Mouse (Mus musculus) myocyte (in vitro differentiated cells): ENCODE data around the gene Zdhhc17. TPM values are rescaled to one million over a fixed set of nuclear protein-coding genes. Genes with fewer than 3 reads are reported as not detected.
A peak's percentile ranks its signal among the peaks of the same experiment; 100 is the strongest.

Experiments used
- H3K27me3 ChIP-seq: one replicate; pipeline ENCODE4 v1.6.1; 2011; ENCODE audit not compliant: control insufficient read depth, insufficient read depth, insufficient read length
- H3K36me3 ChIP-seq: one replicate; pipeline ENCODE4 v1.6.1; 2011; ENCODE audit not compliant: control insufficient read depth, insufficient read depth
- H3K4me2 ChIP-seq: one replicate; pipeline ENCODE4 v1.6.1; 2011; ENCODE audit warnings: low read depth, control low read depth
- H3K4me3 ChIP-seq: one replicate; pipeline ENCODE4 v1.5.1; 2011; ENCODE audit warnings: mild to moderate bottlenecking, control low read depth, moderate library complexity
- H3K79me2 ChIP-seq: one replicate; pipeline ENCODE4 v1.6.1; 2011; ENCODE audit not compliant: control insufficient read depth, insufficient read depth
- H3ac ChIP-seq: one replicate; pipeline ENCODE4 v1.6.1; 2011; ENCODE audit not compliant: control insufficient read depth, insufficient read length
- CEBPB ChIP-seq: IDR thresholded peaks from 2 replicates; pipeline ENCODE4 v1.6.1; 2011; ENCODE audit warnings: mild to moderate bottlenecking, moderate library complexity; ENCODE audit not compliant: poor library complexity, insufficient read depth, severe bottlenecking
- E2F4 ChIP-seq: IDR thresholded peaks from one replicate; pipeline ENCODE4 v1.6.1; 2011; ENCODE audit warnings: mild to moderate bottlenecking, control low read depth, moderate library complexity; ENCODE audit not compliant: insufficient read depth
- MAX ChIP-seq: IDR thresholded peaks from one replicate; pipeline ENCODE4 v1.6.1; 2011; ENCODE audit warnings: low read depth, mild to moderate bottlenecking, control low read depth
- MYOD1 ChIP-seq, 3 experiments: IDR thresholded peaks; one replicate each; pipeline ENCODE4 v1.6.1; 2011; ENCODE audit warnings: control low read depth in 2 of 3, low read depth in 2 of 3, mild to moderate bottlenecking in 2 of 3, moderate library complexity in 1 of 3; ENCODE audit not compliant: insufficient read length in 2 of 3, control insufficient read depth in 1 of 3
- MYOG ChIP-seq, 3 experiments: IDR thresholded peaks; one replicate each; pipeline ENCODE4 v1.6.1; 2011; ENCODE audit warnings: control low read depth in 2 of 3, low read depth in 2 of 3, mild to moderate bottlenecking in 2 of 3; ENCODE audit not compliant: insufficient read length in 2 of 3, control insufficient read depth in 1 of 3, insufficient read depth in 1 of 3
- POLR2A ChIP-seq: IDR thresholded peaks from one replicate; pipeline ENCODE4 v1.6.1; 2011; ENCODE audit warnings: low read depth, mild to moderate bottlenecking, control low read depth, moderate library complexity; ENCODE audit not compliant: insufficient read length
- POLR2AphosphoS2 ChIP-seq: IDR thresholded peaks from one replicate; pipeline ENCODE4 v1.6.1; 2011; ENCODE audit warnings: low read depth, control low read depth; ENCODE audit not compliant: insufficient read length
- REST ChIP-seq: IDR thresholded peaks from one replicate; pipeline ENCODE4 v1.6.1; 2011; ENCODE audit warnings: mild to moderate bottlenecking, control low read depth, moderate library complexity; ENCODE audit not compliant: insufficient read depth, insufficient read length
- SRF ChIP-seq: IDR thresholded peaks from one replicate; pipeline ENCODE4 v1.6.1; 2011; ENCODE audit warnings: low read depth; ENCODE audit not compliant: control insufficient read depth, insufficient read length
- TCF12 ChIP-seq: IDR thresholded peaks from one replicate; pipeline ENCODE4 v1.6.1; 2011; ENCODE audit warnings: mild to moderate bottlenecking, control low read depth; ENCODE audit not compliant: poor library complexity, insufficient read depth, severe bottlenecking
- TCF3 ChIP-seq: IDR thresholded peaks from one replicate; pipeline ENCODE4 v1.6.1; 2011; ENCODE audit warnings: low read depth, control low read depth; ENCODE audit not compliant: insufficient read length
- USF1 ChIP-seq: IDR thresholded peaks from one replicate; pipeline ENCODE4 v1.6.1; 2011; ENCODE audit warnings: low read depth, mild to moderate bottlenecking, control low read depth, moderate library complexity
- polyA plus RNA-seq: library from polyadenylated mRNA; unstranded; fragments of >200 nt; fragmentation: generic; extraction: Trizol; gene quantifications from one replicate; pipeline ENCODE4 v1.2.1, GENCODE M21; 2012; ENCODE audit warnings: missing spikeins

Zdhhc17 gene
- polyA plus RNA-seq, 1 experiment, result 6.6 TPM

DNA sequence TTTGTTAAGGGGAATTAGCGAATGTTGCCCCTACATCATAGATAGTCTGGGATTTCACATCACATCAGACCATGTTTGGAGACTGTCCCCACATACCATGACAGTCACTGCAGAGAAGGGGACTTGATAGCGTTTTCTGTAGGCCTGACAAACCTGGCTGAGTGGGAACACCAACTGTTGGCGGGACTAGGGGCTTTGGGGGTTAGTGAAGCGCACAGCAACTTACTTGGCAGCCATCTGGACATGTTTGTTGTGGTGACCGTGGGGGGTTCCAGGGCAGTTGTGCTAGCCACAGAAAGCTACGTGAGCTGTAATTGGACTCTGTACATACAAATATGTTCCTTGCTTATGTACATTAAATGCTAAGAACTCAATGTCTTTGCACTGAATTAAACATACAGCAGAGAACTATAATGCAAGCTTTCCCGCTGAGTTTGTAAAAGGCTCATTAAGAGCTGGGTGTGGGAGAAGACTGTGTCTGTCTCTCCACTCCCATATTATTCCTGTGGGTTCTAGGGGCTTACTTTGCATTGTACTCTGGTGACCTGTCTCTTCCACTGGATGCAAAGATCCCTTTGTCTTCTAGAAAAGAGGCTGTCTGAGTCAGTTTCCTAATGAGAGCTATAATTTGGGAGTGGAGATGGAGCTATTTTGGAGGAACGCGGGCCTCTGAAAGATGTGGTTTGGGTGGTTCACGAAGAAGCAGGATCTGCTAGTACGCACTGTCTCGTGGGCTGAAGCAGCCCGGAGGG lies 78.6 kb downstream of the Zdhhc17 start:
- Histone ChIP-seq H3K4me3 (peak overlapping the region; percentile 18), H3K36me3 (peaks cover 10% of the 10 kb centered on the region), H3K27me3 (no peaks in the 10 kb centered on the region), H3K4me2 (peak overlapping the region; percentile 79), H3ac (no peak overlapping the region), H3K79me2 (peaks cover 61% of the 10 kb centered on the region)
- TF ChIP-seq MYOD1 (IDR thresholded peaks at IDR 0.05; ENCODE audit: control insufficient read depth in 1 of 3, insufficient read length in 2 of 3, low read depth in 2 of 3) (peak in 1 of 3 experiments; percentile 30), REST (no peak), USF1 (no peak), TCF12 (no peak), POLR2AphosphoS2 (no peak), CEBPB (no peak)

DNA sequence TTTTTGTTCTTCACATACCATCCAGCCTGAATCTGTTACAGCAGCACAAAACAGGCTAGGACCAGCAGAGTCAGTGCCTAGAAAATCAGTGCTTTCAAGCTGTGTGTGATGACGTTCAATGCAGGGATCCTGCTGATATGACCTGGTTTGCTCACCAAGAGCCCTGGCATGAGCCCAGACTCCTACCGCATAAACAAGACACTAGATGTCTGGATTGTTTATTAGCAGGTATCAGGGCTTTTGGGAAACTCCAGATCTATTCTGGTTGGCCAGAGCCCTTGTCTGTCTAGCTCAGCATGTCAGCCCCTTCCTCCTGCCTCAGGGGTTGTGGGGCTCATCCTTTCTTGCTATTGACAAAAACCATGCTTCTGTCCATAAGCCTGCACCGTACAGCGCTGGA lies 80.2 kb downstream of the Zdhhc17 start:
- Histone ChIP-seq H3K36me3 (no peaks in the 10 kb centered on the region), H3ac (no peak overlapping the region), H3K79me2 (peaks cover 76% of the 10 kb centered on the region), H3K27me3 (no peaks in the 10 kb centered on the region), H3K4me2 (no peak overlapping the region), H3K4me3 (no peak overlapping the region)
- TF ChIP-seq USF1, result no peak
- no peak for TF ChIP-seq MYOG (IDR thresholded peaks at IDR 0.05; ENCODE audit: control insufficient read depth in 1 of 3, insufficient read depth in 1 of 3, insufficient read length in 2 of 3, low read depth in 2 of 3)

DNA sequence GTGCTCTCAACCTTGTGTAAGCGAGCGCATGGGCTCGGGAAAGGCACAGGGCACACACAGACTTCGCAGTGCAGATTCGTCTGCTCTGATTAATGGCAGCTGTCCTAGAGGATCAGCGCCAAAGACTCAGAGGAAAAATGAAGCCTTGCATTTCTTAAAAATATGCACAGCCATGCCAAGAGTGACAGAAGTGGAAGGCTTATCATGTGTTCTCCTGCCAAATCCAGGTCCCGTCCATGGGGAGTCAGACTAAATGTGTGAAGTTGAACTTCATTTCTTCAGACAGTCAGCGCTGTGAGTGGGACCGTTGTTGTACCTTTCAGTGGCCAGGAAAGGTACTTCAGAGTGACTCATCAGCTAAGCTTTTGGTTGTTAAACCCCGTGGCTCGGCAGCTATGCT lies 82.4 kb downstream of the Zdhhc17 start:
- no peak for TF ChIP-seq E2F4
- no peak for TF ChIP-seq POLR2A
- TF ChIP-seq POLR2AphosphoS2, result no peak
- peak in 2 of 3 experiments; percentile 61 for TF ChIP-seq MYOD1 (IDR thresholded peaks at IDR 0.05; ENCODE audit: control insufficient read depth in 1 of 3, insufficient read length in 2 of 3, low read depth in 2 of 3)
- TF ChIP-seq MYOG (IDR thresholded peaks at IDR 0.05; ENCODE audit: control insufficient read depth in 1 of 3, insufficient read depth in 1 of 3, insufficient read length in 2 of 3, low read depth in 2 of 3), result no peak
- no peak for TF ChIP-seq MAX
- no peak for TF ChIP-seq SRF
- Histone ChIP-seq H3K36me3 (no peaks in the 10 kb centered on the region), H3K4me3 (no peak overlapping the region), H3K79me2 (peaks cover 89% of the 10 kb centered on the region), H3ac (no peak overlapping the region), H3K4me2 (peak overlapping the region; percentile 69), H3K27me3 (no peaks in the 10 kb centered on the region)

DNA sequence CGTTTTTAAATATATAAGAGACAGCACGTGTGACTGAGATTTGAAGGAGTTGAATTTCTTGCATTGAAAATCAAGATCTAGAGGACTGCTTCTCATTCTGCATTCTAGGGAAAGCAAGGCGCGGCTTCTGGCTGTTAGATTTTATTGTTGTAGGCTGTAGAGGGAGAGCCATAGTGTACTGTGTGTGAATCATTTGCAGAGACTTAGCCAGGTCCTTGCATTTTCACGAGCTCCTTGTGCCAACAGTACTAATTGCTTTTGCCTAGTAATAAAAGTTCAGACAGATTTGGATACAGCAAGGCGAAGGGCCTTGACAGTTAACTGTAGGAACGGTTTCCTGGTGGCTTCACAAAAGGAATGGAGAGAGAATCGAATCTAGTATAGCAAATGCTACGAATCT lies 87.3 kb downstream of the Zdhhc17 start:
- peak overlapping the region; percentile 71 for H3K4me2 ChIP-seq
- H3K36me3 ChIP-seq, result no peaks in the 10 kb centered on the region
- no peaks in the 10 kb centered on the region for H3K27me3 ChIP-seq
- H3K79me2 ChIP-seq, result peaks cover 75% of the 10 kb centered on the region
- no peak overlapping the region for H3ac ChIP-seq
- H3K4me3 ChIP-seq, result peak overlapping the region; percentile 90
- no peak for TF ChIP-seq MYOD1 (IDR thresholded peaks at IDR 0.05; ENCODE audit: control insufficient read depth in 1 of 3, insufficient read length in 2 of 3, low read depth in 2 of 3)
- no peak for TF ChIP-seq TCF3
- no peak for TF ChIP-seq CEBPB
- TF ChIP-seq MAX, result no peak
- TF ChIP-seq POLR2A, result no peak
- no peak for TF ChIP-seq SRF
- no peak for TF ChIP-seq POLR2AphosphoS2
- TF ChIP-seq MYOG (IDR thresholded peaks at IDR 0.05; ENCODE audit: control insufficient read depth in 1 of 3, insufficient read depth in 1 of 3, insufficient read length in 2 of 3, low read depth in 2 of 3), result no peak

DNA sequence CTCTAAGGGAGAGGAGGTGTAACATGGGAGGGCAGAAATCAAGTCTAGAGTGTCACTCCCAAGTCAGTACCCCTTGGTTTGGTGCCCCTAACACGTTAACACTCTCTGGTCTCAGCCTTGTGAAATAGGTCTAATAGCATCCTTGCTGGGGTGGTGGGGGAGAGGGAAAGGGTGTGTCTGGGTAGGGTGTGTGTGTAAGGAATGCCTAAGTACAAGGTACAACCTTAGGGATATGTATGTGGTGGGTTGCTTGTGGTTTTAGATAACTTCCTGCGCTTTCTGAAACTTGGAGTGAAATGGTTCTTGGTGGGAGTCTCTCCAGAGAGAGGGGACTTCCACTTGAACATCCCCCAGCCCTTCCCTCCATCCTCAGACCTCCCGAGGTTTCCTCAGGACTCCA lies 88.0 kb downstream of the Zdhhc17 start:
- Histone ChIP-seq H3ac (no peak overlapping the region), H3K79me2 (peaks cover 68% of the 10 kb centered on the region), H3K27me3 (no peaks in the 10 kb centered on the region), H3K36me3 (no peaks in the 10 kb centered on the region), H3K4me2 (peak overlapping the region; percentile 71), H3K4me3 (peak overlapping the region; percentile 90)
- no peak for TF ChIP-seq E2F4
- no peak for TF ChIP-seq TCF12
- no peak for TF ChIP-seq MYOD1 (IDR thresholded peaks at IDR 0.05; ENCODE audit: control insufficient read depth in 1 of 3, insufficient read length in 2 of 3, low read depth in 2 of 3)
- TF ChIP-seq CEBPB, result no peak
- TF ChIP-seq USF1, result no peak
- no peak for TF ChIP-seq POLR2AphosphoS2
- no peak for TF ChIP-seq MAX
- TF ChIP-seq POLR2A, result no peak
- TF ChIP-seq TCF3, result no peak
- TF ChIP-seq SRF, result no peak
- no peak for TF ChIP-seq REST
